Mouse (Mus musculus) ES-E14 (cell line): Measurements from ENCODE around the gene Pgbd5. TPM values are rescaled to one million over a fixed set of nuclear protein-coding genes. Genes with fewer than 3 reads are reported as not detected.
"Not testable (repeated sequence)": the region's sequence is repeated elsewhere in the genome, so short reads cannot be mapped to it uniquely, and the experiment has no call there.

Experiments
- DNase-seq: peaks from one replicate; pipeline ENCODE4 v3.0.0-alpha.2; 2013; ENCODE audit warnings: low read depth, low spot score
- H3K27ac ChIP-seq: 2 replicates; pipeline ENCODE4 v1.5.1; 2012; ENCODE audit warnings: low read depth, mild to moderate bottlenecking, low read length, moderate library complexity, mixed read lengths; ENCODE audit not compliant: poor library complexity, insufficient read depth, severe bottlenecking
- H3K36me3 ChIP-seq: 2 replicates; pipeline ENCODE4 v1.6.1; 2012; ENCODE audit warnings: mild to moderate bottlenecking, low read length, moderate library complexity, mixed read lengths; ENCODE audit not compliant: control insufficient read depth, poor library complexity, insufficient read depth, severe bottlenecking
- H3K4me1 ChIP-seq, 2 experiments: fragments of 150-350 bp in 1 of 2; sonication (generic) in 1 of 2; 2 replicates each; pipeline ENCODE4 v1.6.1; 2012; ENCODE audit warnings: low read length in 2 of 2, mild to moderate bottlenecking in 1 of 2, mixed read lengths in 1 of 2; ENCODE audit not compliant: control insufficient read depth in 2 of 2, insufficient read depth in 2 of 2, poor library complexity in 1 of 2
- H3K4me3 ChIP-seq, 2 experiments: fragments of 150-350 bp in 1 of 2; sonication (generic) in 1 of 2; 2 replicates each; pipeline ENCODE4 v1.5.1; 2012; ENCODE audit warnings: low read length in 2 of 2, low read depth in 1 of 2, mild to moderate bottlenecking in 1 of 2, mixed read lengths in 1 of 2; ENCODE audit not compliant: insufficient read depth in 1 of 2, poor library complexity in 1 of 2, severe bottlenecking in 1 of 2
- H3K9ac ChIP-seq: 2 replicates; pipeline ENCODE4 v1.6.1; 2012; ENCODE audit warnings: low read depth, mild to moderate bottlenecking, low read length, mixed read lengths; ENCODE audit not compliant: poor library complexity, insufficient read depth, severe bottlenecking
- H3K9me3 ChIP-seq: fragments of 150-350 bp; sonication (generic); 2 replicates; pipeline ENCODE4 v1.6.1; 2012; ENCODE audit warnings: low read depth, mild to moderate bottlenecking, low read length; ENCODE audit not compliant: control insufficient read depth, insufficient read depth
- CHD2 ChIP-seq: IDR thresholded peaks from 2 replicates; pipeline ENCODE4 v1.6.1; 2014; ENCODE audit warnings: mild to moderate bottlenecking, low read depth, low read length, inconsistent platforms
- HCFC1 ChIP-seq: IDR thresholded peaks from 2 replicates; pipeline ENCODE4 v1.6.1; 2012; ENCODE audit warnings: low read length, inconsistent platforms, borderline replicate concordance; ENCODE audit not compliant: insufficient read depth
- MAFK ChIP-seq: IDR thresholded peaks from 2 replicates; pipeline ENCODE4 v1.6.1; 2014; ENCODE audit warnings: mild to moderate bottlenecking, low read depth, low read length, inconsistent platforms; ENCODE audit not compliant: insufficient read depth
- ZC3H11A ChIP-seq: IDR thresholded peaks from 2 replicates; pipeline ENCODE4 v1.6.1; 2012; ENCODE audit warnings: low read depth, mild to moderate bottlenecking, inconsistent platforms, low read length, borderline replicate concordance
- ZNF384 ChIP-seq: IDR thresholded peaks from 2 replicates; pipeline ENCODE4 v1.6.1; 2012; ENCODE audit warnings: low read depth, low read length, inconsistent platforms
- in situ Hi-C, 2 experiments: fragments of 600-800 bp; cut with MboI; formaldehyde crosslinking; loops; one replicate each; pipeline ENCODE4 v1.15.1; 2025; ENCODE audit warnings: low sequenced_read_pairs in 2 of 2, inconsistent platforms in 1 of 2; ENCODE audit not compliant: unreplicated experiment in 2 of 2
- total RNA-seq: library from RNA; depleted of rRNA; stranded (reverse); fragments of 300-350 nt; gene quantifications from 2 replicates; pipeline ENCODE4 v1.2.3, GENCODE M21; 2012

Pgbd5 gene
- total RNA-seq, 1 experiment: 2.1 TPM

DNA sequence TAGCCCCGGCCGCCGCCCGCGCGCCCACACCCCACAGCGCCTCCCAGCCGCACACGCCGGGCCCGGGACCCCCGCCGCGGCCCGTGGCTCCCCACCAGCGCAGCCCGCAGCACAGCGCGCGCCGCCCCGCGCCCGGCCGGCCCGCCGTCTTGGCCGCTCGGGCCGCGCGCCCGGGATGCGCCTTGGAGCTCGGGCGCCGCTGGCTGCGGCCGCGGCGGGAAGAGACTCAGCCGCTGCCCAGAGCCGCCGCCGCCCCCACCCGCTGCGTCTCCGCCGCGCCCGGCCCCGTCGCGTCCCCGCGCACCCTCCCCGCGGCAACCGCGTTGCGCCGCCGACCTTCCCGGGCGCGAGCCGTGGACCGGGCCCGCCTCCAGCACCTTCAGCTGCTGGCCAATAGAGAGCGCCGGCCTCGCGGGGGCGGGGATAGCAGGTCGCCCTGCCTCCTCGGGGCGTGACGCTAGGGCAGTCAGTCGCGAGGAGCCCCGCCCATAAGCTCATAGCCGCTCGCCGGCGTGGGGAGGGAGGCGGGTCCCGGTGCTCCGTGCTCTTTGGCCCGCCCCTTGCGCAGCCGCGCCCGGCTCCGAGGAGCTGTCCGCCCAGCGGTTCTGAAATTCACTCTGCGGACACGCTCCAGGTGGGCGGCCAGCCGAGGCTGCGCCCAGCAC, 5.2 kb downstream of the Pgbd5 start:
- Histone ChIP-seq H3K9me3 (no peaks in the 10 kb centered on the region), H3K36me3 (no peaks in the 10 kb centered on the region), H3K9ac (peak overlapping the region; percentile 76), H3K4me1 (peaks cover 3 to 20% of the 10 kb centered on the region in 2 experiments; a peak in 2 of 4 replicates), H3K27ac (no peak overlapping the region), H3K4me3 (peak overlapping the region; percentile 85 to 93; a peak in 3 of 4 replicates)
- DNase-seq: peak; percentile 90
- TF ChIP-seq HCFC1 (0 out of 2 replicates have a peak, but pooled peaks have one; percentile 30), CHD2 (no peak)
- in situ Hi-C loops: no loop called here

DNA sequence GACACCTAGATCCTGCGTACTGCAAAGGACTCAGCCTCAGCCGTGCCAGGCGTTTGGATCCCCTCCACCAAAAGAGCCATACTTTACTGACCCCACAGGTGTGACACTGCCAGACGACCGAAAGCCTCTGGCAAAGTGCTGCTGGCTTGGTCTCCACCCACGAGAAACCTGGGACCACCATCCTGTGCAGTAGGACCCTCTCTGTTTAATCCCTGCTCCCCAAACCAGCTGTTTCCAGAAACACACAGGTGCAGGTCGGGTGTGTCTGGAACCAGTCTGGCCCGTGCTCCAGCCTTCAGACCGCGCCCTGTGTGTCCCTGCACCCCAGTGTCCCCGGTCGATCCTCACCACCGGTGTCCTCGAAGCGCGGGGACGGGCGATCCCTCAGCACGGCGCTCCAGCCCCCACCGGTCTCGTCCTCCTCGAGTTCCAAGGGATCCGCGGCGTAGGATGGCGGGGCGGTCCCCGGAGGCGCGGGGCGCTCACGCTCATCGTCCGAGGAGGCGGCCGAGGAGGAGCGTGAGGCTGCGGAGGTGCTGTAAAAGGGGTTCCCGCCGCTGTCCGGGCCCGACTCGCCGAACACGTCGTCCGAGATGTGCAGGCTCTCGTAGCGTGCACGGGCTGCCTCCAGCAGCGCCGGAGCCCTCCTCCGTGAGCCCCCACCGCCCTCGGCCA, 5.9 kb downstream of the Pgbd5 start:
- in situ Hi-C loops: no loop called here
- no peak for DNase-seq
- Histone ChIP-seq H3K36me3 (no peaks in the 10 kb centered on the region), H3K4me1 (peaks cover 3 to 20% of the 10 kb centered on the region in 2 experiments; a peak in 2 of 4 replicates), H3K4me3 (peak overlapping the region; percentile 85 to 93), H3K9ac (peak overlapping the region; percentile 76), H3K9me3 (no peaks in the 10 kb centered on the region), H3K27ac (no peak overlapping the region)
- TF ChIP-seq CHD2 (no peak), HCFC1 (no peak), ZC3H11A (no peak), ZNF384 (no peak), MAFK (no peak)

DNA sequence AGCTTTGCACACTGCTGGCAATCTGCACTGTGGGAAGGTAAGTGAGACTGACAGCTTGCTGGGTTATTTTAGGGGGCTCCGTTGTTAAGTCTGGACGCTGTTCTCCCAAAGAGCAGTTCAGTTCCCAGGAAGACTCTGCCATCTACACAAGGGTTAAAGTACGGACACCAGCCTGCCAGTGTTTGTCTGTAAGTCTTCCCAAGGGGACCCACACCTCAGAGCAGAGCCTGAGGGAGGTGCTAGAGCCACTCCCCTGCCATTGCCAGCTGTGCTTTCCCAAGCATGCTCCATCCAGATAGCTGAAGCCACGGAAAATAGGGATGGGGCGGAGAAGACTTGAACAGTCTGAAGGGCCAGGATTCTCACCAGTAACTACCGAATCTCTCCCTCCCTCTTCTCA, 8.6 kb downstream of the Pgbd5 start:
- no peak overlapping the region for H3K27ac ChIP-seq
- H3K9me3 ChIP-seq: no peaks in the 10 kb centered on the region
- no peak for DNase-seq
- peaks cover 0 to 11% of the 10 kb centered on the region in 2 experiments; a peak in 2 of 4 replicates for H3K4me1 ChIP-seq
- TF ChIP-seq HCFC1: no peak
- no peak for TF ChIP-seq ZC3H11A
- TF ChIP-seq ZNF384: no peak
- no peak for TF ChIP-seq MAFK
- TF ChIP-seq CHD2: no peak
- no peak overlapping the region for H3K9ac ChIP-seq
- no peak overlapping the region for H3K4me3 ChIP-seq
- peaks cover 2% of the 10 kb centered on the region; the same call in 1 of the 2 replicates for H3K36me3 ChIP-seq
- in situ Hi-C loops: no loop called here

DNA sequence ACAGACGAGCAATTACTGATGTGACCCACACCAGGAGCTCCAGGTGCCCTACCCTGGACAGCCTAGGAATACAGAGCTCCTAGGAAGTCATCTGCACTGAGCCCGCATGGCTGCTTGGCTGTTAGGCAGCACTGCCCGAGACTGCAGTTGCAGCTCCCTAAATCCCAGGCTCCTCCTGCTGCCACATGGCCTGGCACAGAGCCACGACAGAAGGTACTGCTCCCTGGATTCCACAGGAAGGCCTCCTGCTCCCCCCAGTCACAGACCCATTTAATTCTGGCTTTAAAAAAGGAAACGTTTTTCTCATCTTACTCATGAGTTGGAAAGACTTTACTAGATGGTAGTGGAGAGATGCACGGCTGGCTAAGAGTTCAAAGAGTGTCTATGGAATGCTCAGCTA, 10.0 kb downstream of the Pgbd5 start:
- H3K9ac ChIP-seq: no peak overlapping the region

DNA sequence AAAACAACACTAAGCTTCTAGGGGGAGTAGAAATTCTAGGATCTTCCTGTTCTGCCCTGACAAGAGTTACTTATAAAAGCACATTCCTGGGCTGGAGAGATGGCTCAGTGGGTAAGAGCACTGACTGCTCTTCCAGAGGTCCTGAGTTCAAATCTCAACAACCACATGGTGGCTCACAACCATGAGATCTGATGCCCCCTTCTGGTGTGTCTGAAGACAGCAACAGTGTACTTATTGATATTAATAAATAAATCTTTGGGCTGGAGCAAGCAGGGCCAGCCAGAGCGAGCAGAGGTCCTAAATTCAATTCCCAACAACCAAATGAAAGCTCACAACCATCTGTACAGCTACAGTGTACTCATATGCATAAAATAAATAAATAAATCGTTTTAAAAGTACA, 10.7 kb downstream of the Pgbd5 start:
- in situ Hi-C loops, DNase-seq, H3K36me3 ChIP-seq: not testable (repeated sequence)

More for the DNA sequence above, 10.0 kb downstream of the Pgbd5 start:
- peaks cover 0 to 9% of the 10 kb centered on the region in 2 experiments; a peak in 2 of 4 replicates for H3K4me1 ChIP-seq
- no peak overlapping the region for H3K27ac ChIP-seq
- no peak overlapping the region for H3K4me3 ChIP-seq
- peaks cover 2% of the 10 kb centered on the region; the same call in 1 of the 2 replicates for H3K36me3 ChIP-seq
- in situ Hi-C loops: no loop called here
- H3K9me3 ChIP-seq: no peaks in the 10 kb centered on the region
- TF ChIP-seq ZNF384: no peak
- DNase-seq: no peak

More for the DNA sequence above, 10.7 kb downstream of the Pgbd5 start:
- not testable (repeated sequence) for H3K9ac ChIP-seq, H3K4me1 ChIP-seq, H3K9me3 ChIP-seq, H3K4me3 ChIP-seq, H3K27ac ChIP-seq
